Mouse (Mus musculus): ENCODE data around the gene Bcat2.

Bcat2 gene

DNA sequence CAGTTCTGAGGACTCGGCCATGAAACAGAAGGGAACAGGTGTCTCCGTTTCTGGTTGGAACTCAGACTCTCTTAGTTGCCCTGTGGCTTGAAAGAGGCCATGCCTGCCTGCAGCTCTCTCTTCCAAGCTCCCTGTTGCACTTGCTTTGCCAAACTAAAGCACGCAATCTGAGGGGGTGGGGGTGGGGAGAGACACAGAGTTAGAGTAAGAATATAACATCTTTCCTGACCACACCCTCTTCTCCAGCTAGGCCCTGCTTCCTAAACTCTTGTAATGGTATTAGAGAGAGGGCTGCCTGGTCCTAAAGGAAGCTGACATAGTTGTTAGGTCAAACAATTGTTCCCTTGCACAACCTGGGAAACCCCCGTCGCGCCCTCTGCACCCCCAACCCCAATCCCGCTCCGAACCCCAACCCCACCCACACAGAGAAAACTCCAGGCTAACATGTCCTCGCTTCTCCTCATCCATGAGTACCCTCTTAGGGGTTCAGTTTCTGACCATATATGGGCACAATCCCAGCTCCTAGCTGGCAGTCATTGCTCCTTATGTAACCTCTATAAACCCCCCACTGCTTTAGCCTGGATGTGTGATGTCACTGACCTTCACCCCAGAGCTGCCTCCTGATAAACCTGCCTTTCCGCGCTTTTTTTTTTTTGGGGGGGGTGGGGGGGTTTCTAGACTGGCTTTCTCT is 19.0 kb upstream of the Bcat2 start:
- no peak for DNase-seq (ENCODE audit: low spot score)

DNA sequence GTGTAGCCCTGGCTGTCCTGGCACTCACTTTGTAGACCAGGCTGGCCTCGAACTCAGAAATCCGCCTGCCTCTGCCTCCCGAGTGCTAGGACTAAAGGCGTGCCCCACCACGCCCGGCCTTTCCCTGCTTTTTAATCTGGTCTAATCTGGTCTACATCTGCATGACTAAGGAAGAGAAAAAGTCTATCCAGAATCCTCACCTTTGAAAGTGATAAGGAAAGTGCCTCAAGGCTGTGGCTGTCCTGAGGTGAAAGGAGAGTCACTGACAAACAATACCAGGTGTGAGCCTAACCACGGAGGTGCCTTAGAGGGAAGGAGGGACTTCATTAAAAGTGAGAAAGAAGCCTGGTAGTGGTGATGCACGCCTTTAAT is 18.5 kb upstream of the Bcat2 start:
- no peak for DNase-seq (ENCODE audit: low spot score)

DNA sequence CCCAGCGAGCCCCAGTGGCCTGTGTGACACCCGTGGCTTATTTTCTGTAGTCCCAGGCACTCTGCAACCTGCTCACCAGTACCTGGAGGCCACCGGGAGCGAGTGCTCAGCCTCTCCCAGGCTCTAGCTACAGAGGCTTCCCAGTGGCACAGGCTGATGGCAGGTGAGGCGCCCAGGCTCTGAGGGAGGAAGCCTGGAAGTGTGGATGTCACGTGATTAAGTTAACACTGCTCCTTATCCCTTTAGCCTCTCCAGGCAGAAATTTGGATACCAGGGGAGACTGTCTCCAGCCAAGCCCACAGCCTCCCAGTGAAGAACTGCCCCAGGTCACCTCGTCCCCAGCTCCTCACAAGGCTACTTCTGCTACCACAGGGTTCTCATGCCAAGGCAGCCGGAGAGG is 16.4 kb upstream of the Bcat2 start:
- DNase-seq (ENCODE audit: low spot score), result no peak

DNA sequence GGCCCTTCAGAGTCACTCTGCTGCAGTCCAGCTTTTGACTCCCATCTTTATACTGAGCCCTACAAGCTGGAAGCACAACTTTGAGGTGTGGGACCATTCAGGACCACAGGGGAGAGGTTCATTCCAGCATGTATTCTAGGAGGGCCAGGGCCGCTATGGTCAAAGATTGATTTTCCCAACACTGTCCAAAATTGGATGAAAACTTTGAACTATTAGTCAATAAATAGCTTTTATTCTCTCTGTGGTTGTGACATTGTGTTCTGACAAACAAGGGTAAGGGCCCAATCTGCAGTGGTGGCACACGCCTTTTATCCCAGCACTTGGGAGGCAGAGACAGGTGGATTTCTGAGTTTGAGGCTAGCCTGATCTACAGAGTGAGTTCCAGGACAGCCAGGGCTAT is 16.0 kb upstream of the Bcat2 start:
- DNase-seq (ENCODE audit: low spot score), result no peak

DNA sequence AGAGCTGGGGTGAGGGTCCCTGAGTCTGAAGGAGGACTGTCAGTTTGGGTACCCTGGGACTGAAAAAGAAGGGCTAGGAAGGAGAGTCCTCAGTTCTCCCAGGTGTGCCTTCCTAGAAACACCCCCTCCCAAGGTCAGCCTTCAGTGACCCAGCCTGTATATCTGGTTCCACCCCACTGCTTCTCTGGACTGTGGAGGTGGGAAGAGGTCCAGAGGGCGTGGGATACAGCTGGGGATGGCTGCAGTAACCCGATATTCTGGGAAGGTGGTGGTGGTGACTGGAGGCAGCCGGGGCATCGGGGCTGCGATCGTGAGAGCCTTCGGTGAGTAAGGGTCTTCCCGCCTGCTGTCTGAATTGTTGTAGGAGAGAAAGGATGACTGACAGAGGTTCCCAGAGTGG is 15.2 kb upstream of the Bcat2 start, which contains the start of gene Hsd17b14:
Hsd17b14 (plus strand) TSS at position 150 of the 400 bp plus-strand sequence.
- DNase-seq (ENCODE audit: low spot score), result no peak

DNA sequence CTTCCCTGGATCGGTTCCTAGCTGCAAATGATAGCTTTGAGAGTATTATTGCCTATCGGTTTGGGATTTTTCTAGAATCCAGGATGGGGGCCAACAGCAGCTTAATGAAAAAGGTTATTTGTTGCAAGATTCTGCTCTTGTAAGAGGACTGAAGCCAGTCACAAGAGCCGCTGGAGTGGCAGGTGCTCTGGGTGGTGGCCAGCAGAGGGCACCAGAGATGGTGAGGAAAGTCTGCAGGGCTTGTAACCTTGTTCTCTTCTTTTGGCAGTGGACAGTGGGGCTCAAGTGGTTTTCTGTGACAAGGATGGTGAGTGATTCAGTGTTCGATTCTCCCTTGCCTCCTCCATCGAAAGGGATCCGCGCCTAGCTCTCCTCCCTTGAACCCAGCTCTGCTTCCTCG is 14.2 kb upstream of the Bcat2 start:
- DNase-seq (ENCODE audit: low spot score), result peak; percentile 80

DNA sequence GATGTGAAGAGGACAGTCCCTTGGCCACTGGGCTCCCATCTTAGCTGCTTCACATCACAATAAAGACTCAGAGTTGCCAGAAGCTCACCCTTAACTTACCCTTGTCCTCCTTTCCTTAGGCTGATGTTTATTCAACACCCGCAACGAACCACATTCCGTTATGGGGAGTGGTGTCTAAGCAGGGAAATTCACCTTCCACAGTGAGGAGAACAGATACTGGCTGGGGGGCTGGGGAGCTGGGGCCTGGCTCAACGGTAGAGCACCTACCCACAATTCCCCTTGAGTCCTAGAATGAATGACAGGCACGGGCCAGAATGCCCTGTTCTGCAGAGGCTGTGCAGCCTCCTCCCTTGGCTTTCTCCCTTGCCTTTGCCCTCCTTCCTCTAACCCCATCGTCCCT is 11.0 kb upstream of the Bcat2 start:
- DNase-seq (ENCODE audit: low spot score), result no peak

DNA sequence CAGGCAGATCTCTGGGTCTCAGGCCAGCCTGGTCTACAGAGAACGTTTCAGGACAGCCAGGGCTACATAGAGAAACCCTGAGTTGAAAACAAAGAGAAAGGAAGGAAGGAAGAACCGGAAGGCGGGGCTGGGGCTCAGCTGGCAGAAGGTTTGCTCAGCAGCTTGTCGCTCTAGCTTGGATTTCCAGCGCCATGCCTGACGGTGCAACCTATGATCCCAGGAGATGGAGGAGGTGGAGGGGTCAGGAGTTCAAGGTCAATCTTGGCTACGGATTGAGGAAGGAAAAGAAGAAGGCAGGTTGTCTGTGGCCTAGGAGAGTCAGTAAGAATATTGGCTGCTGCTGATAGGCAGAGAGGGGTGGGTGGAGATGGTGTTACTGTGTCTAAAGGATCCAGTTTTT is 9.7 kb upstream of the Bcat2 start:
- DNase-seq (ENCODE audit: low spot score), result no peak

DNA sequence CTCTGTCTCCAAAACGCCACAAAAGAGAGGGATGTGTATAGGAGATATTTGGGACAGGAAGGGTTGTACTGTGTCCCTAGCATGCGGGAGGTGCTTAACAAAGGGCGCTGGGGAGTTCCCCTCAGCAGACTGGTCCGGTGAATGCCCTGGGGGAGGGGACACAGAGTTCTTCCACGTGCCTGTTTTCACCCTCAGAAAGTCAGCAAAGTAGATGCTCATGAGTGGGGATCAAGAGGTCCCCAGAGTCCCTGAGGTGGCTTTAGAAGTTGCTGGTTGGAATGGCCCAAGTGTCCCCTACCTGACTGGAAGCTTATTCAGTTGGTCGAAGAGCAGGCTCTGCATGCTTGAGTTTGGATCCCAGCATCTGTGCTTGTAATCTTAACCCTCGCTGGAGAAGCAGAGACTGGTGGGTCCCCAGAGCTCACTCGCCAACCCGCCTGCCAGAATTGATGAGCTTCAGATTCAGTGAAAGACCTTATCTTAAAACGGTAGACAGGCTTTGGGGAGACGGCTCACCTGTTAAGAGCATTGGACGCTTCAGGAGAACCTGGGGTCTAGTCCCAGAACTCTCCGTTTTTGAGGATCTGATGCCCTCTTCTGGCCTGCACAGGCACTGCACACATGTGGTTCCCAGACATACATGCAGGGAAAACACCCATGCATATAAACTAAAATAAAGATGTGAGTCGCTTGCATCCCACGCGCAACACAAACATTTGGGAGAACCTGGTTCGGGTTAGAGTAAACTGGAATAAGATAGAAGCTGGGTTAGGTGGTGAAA is 8.9 kb upstream of the Bcat2 start:
- DNase-seq (ENCODE audit: low spot score), result peak; percentile 71

DNA sequence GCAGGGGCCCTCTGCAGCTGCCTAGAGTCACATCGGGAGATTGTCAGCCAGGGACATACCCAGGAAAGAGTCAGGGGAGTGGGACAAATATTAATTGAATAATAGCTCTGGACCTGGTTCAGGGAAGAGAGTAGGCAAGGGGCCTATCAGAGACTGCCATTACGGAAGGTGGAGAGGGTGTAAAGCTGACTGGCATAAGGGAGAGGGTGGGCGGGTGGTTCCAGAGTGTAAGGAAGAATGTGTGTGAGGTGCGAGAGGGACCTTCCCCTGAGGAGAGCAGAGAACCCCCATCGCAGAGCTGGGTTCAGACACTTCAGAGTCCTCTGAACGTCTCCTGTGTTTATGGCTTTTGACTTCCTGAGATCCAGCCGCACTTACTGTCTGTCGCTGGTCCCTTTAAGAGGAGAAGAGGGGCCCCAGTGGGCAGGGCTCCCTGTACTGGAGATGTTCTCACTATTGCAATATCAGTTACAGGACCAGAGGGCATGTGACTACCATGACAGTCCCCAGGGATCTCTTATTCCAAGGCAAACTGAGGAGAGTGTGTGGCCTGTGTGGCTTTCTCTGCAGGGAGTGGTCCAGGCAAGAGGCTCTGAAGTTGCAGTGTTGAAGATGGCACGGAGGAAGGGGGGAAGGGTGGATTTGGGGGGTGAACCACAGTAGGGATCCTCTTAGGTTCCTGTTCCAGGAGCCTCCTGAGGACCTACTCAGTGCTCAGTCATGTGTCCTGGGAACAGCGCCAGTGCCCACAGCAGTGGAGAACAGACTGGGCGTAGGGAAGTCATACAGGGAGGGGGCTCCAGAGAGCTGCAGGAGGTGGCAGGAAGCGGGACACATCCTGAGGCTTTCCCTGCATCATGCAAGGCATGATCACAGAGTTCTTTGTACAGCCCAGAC is 8.1 kb upstream of the Bcat2 start:
- peak; percentile 80 for DNase-seq (ENCODE audit: low spot score)

DNA sequence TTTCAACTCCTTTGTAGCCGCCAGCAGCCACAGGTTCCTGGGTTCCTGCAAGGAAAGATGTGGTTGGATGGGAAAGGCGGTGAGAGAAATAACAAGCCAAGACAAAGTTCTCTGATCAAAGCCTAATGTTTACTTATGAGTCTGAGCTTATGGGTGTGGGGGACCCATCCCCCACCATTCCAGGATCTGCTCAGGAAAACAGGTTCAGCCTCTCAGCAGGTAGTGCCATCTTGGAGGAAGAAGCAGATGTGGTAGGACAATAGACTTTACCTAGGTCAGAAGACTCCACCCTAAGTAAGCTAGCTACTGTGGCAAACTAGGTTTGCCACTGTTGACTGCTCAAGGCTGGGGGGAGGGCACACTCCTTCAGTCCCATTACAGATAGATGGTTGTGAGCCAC is 5.1 kb upstream of the Bcat2 start:
- DNase-seq (ENCODE audit: low spot score), result no peak

DNA sequence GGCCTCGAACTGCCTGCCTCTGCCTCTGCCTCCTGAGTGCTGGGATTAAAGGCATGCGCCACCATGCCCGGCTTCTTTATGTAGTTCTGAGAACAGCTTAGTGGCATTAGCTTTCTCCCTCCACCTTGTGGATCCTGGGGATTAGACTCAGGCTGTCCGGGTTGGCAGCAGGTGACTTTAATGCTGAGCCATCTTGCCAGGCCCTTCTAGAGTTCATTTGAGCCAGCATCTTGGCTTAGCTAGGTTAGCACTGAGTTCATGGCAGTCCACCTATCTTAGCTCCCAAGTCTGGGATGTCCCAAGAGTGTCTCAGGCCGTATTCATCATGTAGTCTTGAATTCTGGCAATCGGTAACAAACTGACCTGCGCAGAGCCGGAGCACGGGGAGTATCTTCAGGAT is 4.5 kb upstream of the Bcat2 start:
- no peak for DNase-seq (ENCODE audit: low spot score)

DNA sequence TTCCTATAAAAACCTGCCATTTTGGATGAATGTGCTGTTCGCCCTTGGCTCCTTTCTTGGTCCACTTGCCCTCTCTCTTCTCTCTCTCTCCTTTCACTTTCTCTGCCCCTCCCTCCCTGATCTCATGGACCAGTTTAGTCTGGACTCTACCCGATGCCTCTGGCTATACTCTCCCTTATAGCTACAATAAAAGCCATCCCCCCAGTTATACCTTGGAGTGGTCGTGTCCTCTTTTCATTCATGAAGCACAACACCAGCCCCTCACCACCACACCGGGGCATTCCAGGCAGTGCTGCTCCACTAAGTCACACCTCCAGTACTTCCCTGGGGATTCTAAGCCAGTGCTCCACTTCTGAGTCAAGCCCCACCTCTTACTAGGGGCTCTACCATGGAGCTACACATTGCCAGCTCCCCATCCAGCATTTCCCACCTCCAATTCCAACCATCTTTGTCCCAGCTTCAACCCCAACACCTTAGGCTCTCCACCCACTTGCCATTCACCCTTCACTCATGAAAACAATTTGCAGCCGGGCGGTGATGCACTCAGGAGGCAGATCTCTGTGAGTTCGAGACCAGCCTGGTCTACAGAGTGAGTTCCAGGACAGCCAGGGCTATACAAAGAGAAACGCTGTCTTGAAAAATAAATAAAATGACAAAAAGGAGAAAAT is 2.7 kb upstream of the Bcat2 start:
- DNase-seq (ENCODE audit: low spot score), result no peak

DNA sequence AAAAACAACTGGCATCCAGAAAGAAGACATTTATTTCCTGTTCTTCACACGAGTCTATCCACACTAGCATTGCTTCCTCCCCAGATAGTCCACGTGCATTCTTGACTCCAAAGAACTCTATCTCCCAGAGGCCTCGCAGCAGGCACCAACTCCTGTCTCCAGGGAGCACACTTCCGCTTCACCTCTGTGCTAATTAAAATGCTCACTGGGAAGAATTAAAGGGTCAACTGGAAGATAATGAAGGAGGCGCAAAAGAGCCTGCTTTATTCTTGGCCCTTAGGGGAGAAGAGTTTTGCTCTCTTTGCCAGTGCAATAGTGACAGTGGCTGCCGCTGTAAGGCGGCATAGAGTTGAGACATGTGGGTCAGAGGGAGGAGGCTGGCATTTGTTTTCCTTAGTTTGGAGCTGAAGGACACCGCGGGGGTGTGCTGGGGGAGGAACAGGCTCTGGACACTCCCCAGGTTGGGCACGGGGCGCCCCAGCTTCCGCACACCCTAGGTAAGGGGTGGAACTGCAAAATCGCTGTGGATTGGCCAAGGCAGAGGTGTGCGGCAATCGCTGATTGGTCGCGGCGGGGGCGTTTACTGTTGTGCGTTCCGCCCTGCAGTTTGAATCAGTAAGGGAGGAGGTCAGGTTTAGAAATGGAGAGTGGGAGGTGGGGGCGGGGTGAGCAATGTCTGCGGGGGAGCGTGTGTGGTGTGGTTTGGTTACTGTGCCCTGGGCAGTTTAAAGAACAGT is 2.0 kb upstream of the Bcat2 start:
- peak; percentile 94 for DNase-seq (ENCODE audit: low spot score)

DNA sequence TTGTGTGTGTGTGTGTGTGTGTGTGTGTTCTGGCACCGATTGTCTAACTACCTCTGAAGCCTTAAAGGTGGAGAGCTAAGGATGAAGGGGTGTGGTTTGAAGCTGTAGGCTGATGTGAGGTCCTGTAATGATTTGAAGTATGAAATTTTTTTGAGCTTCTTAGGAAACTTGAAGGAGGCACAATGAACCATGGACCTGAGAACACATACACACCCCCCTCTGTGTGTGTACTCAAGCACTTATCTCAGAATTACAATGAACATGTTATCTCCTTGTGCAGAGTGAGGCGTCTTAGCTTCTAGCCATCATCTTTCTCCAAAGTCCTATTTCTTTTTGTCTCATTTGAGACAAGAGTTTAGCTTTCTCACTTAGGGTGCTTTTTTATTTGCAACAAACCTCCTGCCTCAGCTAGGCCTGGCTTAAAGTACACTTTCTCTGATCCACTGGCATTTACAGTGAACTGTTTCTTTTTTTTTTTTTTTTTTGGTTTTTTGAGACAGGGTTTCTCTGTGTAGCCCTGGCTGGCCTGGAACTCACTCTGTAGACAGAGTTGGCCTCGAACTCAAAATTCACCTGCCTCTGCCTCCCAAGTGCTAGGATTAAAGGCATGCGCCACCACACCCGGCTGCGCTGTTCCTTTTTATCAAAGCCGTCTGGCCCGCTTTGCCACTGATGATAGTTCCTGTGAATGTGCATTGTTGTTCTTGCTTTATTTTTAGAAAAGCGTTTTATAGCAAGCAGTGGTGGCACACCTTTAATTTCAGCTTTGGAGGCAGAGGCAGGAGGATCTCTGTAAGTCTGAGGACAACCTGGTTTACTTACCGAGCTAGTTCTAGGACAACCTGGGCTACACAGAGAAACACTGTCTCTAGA is 1.1 kb upstream of the Bcat2 start:
- no peak for DNase-seq (ENCODE audit: low spot score)

DNA sequence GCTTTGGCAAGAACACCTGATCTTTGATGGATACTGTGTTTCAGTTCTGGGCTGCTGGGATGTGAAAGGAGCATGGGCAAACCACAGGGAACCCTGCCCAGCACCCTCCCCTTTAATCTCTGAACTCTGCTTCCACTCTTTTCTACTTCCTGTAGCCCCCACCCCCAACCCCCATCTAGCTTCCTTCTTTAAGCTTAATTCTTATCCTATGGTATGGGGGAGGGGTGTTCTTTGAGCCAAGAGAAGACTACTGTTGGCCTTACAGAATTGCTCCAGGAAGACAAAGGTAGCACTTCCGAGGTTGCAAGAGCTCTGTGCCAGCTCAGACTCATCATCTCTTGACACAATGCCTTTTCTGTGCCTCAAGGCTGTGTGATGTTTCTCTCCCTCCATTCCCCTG is 2.0 kb downstream of the Bcat2 start:
- DNase-seq (ENCODE audit: low spot score), result no peak

DNA sequence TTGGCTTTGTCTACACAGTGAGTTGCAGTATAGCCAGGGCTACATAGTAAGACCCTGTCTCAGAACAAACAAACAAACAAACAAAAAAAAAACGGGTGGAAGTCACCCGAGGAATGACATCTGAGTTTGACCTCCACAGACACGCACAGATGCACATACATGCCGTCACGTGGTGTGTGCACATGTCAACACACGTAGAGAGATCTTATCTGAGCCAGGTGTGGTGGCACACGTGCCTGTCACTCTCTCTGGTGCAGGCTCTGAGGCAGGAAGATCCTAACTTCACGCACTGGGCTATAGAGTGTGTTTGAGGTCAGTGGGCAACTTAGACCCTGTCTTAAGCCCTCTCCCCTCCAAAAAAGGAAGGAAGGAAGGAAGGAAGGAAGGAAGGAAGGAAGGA is 4.0 kb downstream of the Bcat2 start:
- no peak for DNase-seq (ENCODE audit: low spot score)

DNA sequence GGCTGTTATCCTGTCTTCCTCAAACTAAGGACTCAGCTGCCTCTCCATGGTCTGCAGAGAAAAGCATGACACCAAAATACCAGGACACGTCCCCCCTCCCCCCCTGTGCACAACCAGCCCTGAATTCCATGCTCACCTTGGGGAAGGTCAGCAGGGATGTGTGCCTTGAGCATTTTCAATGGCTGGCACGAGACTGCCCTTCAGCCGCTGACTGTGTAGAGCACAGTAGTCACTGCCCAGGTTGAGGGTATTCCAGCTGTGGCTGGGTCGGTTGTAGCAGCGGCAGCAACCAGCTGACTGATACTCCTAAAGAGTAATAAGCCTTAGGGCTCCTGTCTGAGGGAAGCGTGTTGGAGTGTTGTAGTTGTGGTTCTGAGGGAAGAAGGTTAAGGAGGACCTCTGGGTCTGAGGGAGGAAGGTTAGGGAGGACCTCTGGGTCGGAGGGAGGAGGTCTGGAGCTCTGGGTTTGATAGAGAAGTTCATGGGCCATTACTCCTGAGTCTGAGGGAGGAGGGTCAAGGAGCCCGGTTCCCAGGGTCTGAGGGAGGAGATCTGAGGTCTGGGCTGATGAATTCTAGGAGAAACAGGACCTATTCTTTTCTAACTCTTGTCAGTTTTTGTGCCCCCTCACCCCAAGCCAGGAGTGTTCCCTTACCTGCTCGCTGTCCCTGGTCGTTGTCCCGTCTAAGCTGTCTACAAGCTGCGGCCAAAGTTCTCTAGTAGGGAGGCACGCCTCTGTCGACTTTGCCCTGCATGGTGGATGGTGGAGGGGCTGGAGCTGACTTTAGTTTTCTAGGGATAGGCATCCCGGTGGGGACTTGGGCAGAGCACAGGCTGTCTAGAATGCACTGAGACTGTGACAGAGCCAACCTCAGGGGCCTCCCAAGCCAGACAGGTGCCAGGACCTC is 4.8 kb downstream of the Bcat2 start:
- no peak for DNase-seq (ENCODE audit: low spot score)

DNA sequence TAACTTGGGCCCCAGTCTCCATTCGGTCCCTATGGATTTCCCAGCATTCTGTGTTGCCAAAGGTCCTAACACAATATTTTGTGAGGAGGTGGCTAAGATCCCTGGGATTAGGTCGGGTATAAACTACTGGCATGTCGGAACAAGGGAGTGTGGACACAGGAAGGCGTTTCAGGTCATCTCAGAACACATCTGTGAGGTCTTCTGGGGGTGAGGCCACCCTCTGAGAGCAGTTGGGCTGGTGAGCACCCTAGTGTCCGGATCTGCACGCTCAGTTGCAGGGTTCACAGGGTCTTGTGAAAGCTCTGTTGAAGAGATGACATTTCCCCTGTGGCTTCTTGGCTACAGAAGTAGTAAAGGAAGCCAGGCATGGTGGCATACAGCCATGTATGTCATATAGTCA is 16.0 kb downstream of the Bcat2 start:
- peak; percentile 69 for DNase-seq (ENCODE audit: low spot score)

All from adipocyte (in vitro differentiated cells).